Mouse (Mus musculus): ENCODE measurements at regions not wholly inside any gene's neighbourhood (a gene's known extent, or its start where the extent isn't known, plus 50 kb on each side); places are given as distances from the start of the nearest gene placed in this dataset.
A peak's percentile ranks its signal among the peaks of the same experiment; 100 is the strongest.

- ATAC-seq (replicated peaks; ENCODE audit: insufficient number of reproducible peaks, low FRiP score, low TSS enrichment, low read depth) (no peak), DNase-seq (ENCODE audit: low spot score) (no peak)
- no peaks in the 10 kb centered on the region for H3K27me3 ChIP-seq (ENCODE audit: control insufficient read depth, insufficient read depth, low read length)
- no peaks in the 10 kb centered on the region for H3K9me3 ChIP-seq (replicated peaks; ENCODE audit: control insufficient read depth, low read length)
- no peak overlapping the region for H3K9ac ChIP-seq (replicated peaks; ENCODE audit: low read length)
- no peaks in the 10 kb centered on the region for H3K4me1 ChIP-seq (ENCODE audit: control insufficient read depth, insufficient read depth, low read length)
- no peak overlapping the region for H3K4me2 ChIP-seq (ENCODE audit: low read depth, low read length)
- no peaks in the 10 kb centered on the region for H3K36me3 ChIP-seq (replicated peaks; ENCODE audit: control insufficient read depth, insufficient read depth, low read depth, low read length)
- H3K27ac ChIP-seq (replicated peaks; ENCODE audit: low read depth, low read length) = no peak overlapping the region
- 70% methylated on average over 4 of the region's 4 CpGs for WGBS
- H3K4me3 ChIP-seq (ENCODE audit: low read depth, low read length) = no peak overlapping the region
These were observed 518.3 kb upstream of the Nr2f1 start for GRCm38 (mm10) chr13:78717686-78718431.

DNA sequence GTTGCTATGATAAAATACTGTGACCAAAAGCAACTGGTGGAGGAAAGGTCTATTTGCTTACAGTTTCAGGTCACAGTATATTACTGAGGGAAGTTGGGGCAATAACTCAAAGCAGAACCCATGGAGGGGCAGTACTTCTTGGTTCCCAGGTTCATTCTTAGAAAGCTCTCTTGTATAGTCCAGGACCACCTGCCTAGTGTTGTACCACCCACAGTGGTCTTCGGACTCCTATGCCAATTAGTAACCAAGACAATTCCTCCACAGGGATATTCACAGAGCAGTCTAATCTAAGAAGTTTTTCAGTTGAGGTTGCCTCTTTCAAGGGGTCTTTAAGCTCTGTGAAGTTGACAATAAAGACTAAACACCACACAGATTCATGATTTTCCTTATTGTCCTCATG is 517.6 kb upstream of the Nr2f1 start:
- Histone ChIP-seq H3K4me1 (ENCODE audit: control insufficient read depth, insufficient read depth, low read length) (no peaks in the 10 kb centered on the region), H3K9me3 (replicated peaks; ENCODE audit: control insufficient read depth, low read length) (no peaks in the 10 kb centered on the region), H3K4me2 (ENCODE audit: low read depth, low read length) (no peak overlapping the region), H3K36me3 (replicated peaks; ENCODE audit: control insufficient read depth, insufficient read depth, low read depth, low read length) (no peaks in the 10 kb centered on the region), H3K9ac (replicated peaks; ENCODE audit: low read length) (no peak overlapping the region), H3K27me3 (ENCODE audit: control insufficient read depth, insufficient read depth, low read length) (no peaks in the 10 kb centered on the region), H3K27ac (replicated peaks; ENCODE audit: low read depth, low read length) (no peak overlapping the region), H3K4me3 (ENCODE audit: low read depth, low read length) (no peak overlapping the region)
- ATAC-seq (replicated peaks; ENCODE audit: insufficient number of reproducible peaks, low FRiP score, low TSS enrichment, low read depth) = no peak
- 76% methylated on average over 1 of the region's 1 CpGs for WGBS
- DNase-seq (ENCODE audit: low spot score) = peak; percentile 3

- H3K27ac ChIP-seq (replicated peaks; ENCODE audit: low read depth, low read length) = no peak overlapping the region
- no peak for ATAC-seq (replicated peaks; ENCODE audit: insufficient number of reproducible peaks, low FRiP score, low TSS enrichment, low read depth)
- H3K4me1 ChIP-seq (ENCODE audit: control insufficient read depth, insufficient read depth, low read length) = no peaks in the 10 kb centered on the region
- DNase-seq (ENCODE audit: low spot score) = no peak
- no peak overlapping the region for H3K4me3 ChIP-seq (ENCODE audit: low read depth, low read length)
- no peaks in the 10 kb centered on the region for H3K9me3 ChIP-seq (replicated peaks; ENCODE audit: control insufficient read depth, low read length)
- H3K36me3 ChIP-seq (replicated peaks; ENCODE audit: control insufficient read depth, insufficient read depth, low read depth, low read length) = no peaks in the 10 kb centered on the region
- no peak overlapping the region for H3K9ac ChIP-seq (replicated peaks; ENCODE audit: low read length)
- WGBS = 92% methylated on average over 1 of the region's 1 CpGs
- H3K4me2 ChIP-seq (ENCODE audit: low read depth, low read length) = no peak overlapping the region
- H3K27me3 ChIP-seq (ENCODE audit: control insufficient read depth, insufficient read depth, low read length) = no peaks in the 10 kb centered on the region
These were observed 505.1 kb upstream of the Nr2f1 start for GRCm38 (mm10) chr13:78704693-78705092.

GRCm38 (mm10) chr13:78697814-78698519 is 498.4 kb upstream of the Nr2f1 start:
- no peaks in the 10 kb centered on the region for H3K9me3 ChIP-seq (replicated peaks; ENCODE audit: control insufficient read depth, low read length)
- no peak overlapping the region for H3K4me2 ChIP-seq (ENCODE audit: low read depth, low read length)
- no peak overlapping the region for H3K27ac ChIP-seq (replicated peaks; ENCODE audit: low read depth, low read length)
- no peaks in the 10 kb centered on the region for H3K4me1 ChIP-seq (ENCODE audit: control insufficient read depth, insufficient read depth, low read length)
- ATAC-seq (replicated peaks; ENCODE audit: insufficient number of reproducible peaks, low FRiP score, low TSS enrichment, low read depth) (peak; percentile 75; the same call in 1 of the 2 replicates), DNase-seq (ENCODE audit: low spot score) (no peak)
- H3K9ac ChIP-seq (replicated peaks; ENCODE audit: low read length) = no peak overlapping the region
- no peaks in the 10 kb centered on the region for H3K27me3 ChIP-seq (ENCODE audit: control insufficient read depth, insufficient read depth, low read length)
- 39% methylated on average over 3 of the region's 3 CpGs for WGBS
- H3K36me3 ChIP-seq (replicated peaks; ENCODE audit: control insufficient read depth, insufficient read depth, low read depth, low read length) = no peaks in the 10 kb centered on the region
- no peak overlapping the region for H3K4me3 ChIP-seq (ENCODE audit: low read depth, low read length)

- Histone ChIP-seq H3K4me1 (ENCODE audit: control insufficient read depth, insufficient read depth, low read length) (no peaks in the 10 kb centered on the region), H3K4me3 (ENCODE audit: low read depth, low read length) (no peak overlapping the region), H3K9ac (replicated peaks; ENCODE audit: low read length) (no peak overlapping the region), H3K9me3 (replicated peaks; ENCODE audit: control insufficient read depth, low read length) (no peaks in the 10 kb centered on the region), H3K4me2 (ENCODE audit: low read depth, low read length) (no peak overlapping the region), H3K36me3 (replicated peaks; ENCODE audit: control insufficient read depth, insufficient read depth, low read depth, low read length) (no peaks in the 10 kb centered on the region), H3K27ac (replicated peaks; ENCODE audit: low read depth, low read length) (no peak overlapping the region), H3K27me3 (ENCODE audit: control insufficient read depth, insufficient read depth, low read length) (no peaks in the 10 kb centered on the region)
- ATAC-seq (replicated peaks; ENCODE audit: insufficient number of reproducible peaks, low FRiP score, low TSS enrichment, low read depth) (0 out of 2 replicates have a peak, but pooled peaks have one; percentile 29), DNase-seq (ENCODE audit: low spot score) (peak; percentile 25)
- 42% methylated on average over 4 of the region's 4 CpGs for WGBS
These were observed 479.8 kb upstream of the Nr2f1 start for GRCm38 (mm10) chr13:78679255-78679895.

- ATAC-seq (replicated peaks; ENCODE audit: insufficient number of reproducible peaks, low FRiP score, low TSS enrichment, low read depth) (no peak), DNase-seq (ENCODE audit: low spot score) (no peak)
These were observed 478.7 kb upstream of the Nr2f1 start for GRCm38 (mm10) chr13:78678241-78678640.

GRCm38 (mm10) chr13:78658285-78658684 is 458.7 kb upstream of the Nr2f1 start:
- no peak overlapping the region for H3K9ac ChIP-seq (replicated peaks; ENCODE audit: low read length)
- 90% methylated on average over 7 of the region's 7 CpGs for WGBS
- H3K4me3 ChIP-seq (ENCODE audit: low read depth, low read length) = no peak overlapping the region
- H3K27me3 ChIP-seq (ENCODE audit: control insufficient read depth, insufficient read depth, low read length) = no peaks in the 10 kb centered on the region
- H3K36me3 ChIP-seq (replicated peaks; ENCODE audit: control insufficient read depth, insufficient read depth, low read depth, low read length) = no peaks in the 10 kb centered on the region
- no peaks in the 10 kb centered on the region for H3K9me3 ChIP-seq (replicated peaks; ENCODE audit: control insufficient read depth, low read length)
- DNase-seq (ENCODE audit: low spot score) = no peak
- H3K27ac ChIP-seq (replicated peaks; ENCODE audit: low read depth, low read length) = no peak overlapping the region
- no peak for ATAC-seq (replicated peaks; ENCODE audit: insufficient number of reproducible peaks, low FRiP score, low TSS enrichment, low read depth)
- H3K4me1 ChIP-seq (ENCODE audit: control insufficient read depth, insufficient read depth, low read length) = no peaks in the 10 kb centered on the region
- H3K4me2 ChIP-seq (ENCODE audit: low read depth, low read length) = no peak overlapping the region

More at GRCm38 (mm10) chr13:78678241-78678640, 478.7 kb upstream of the Nr2f1 start:
- Histone ChIP-seq H3K4me1 (ENCODE audit: control insufficient read depth, insufficient read depth, low read length) (no peaks in the 10 kb centered on the region), H3K36me3 (replicated peaks; ENCODE audit: control insufficient read depth, insufficient read depth, low read depth, low read length) (no peaks in the 10 kb centered on the region), H3K4me3 (ENCODE audit: low read depth, low read length) (no peak overlapping the region), H3K27me3 (ENCODE audit: control insufficient read depth, insufficient read depth, low read length) (no peaks in the 10 kb centered on the region), H3K9me3 (replicated peaks; ENCODE audit: control insufficient read depth, low read length) (no peaks in the 10 kb centered on the region), H3K4me2 (ENCODE audit: low read depth, low read length) (no peak overlapping the region), H3K9ac (replicated peaks; ENCODE audit: low read length) (no peak overlapping the region), H3K27ac (replicated peaks; ENCODE audit: low read depth, low read length) (no peak overlapping the region)
- WGBS = 52% methylated on average over 7 of the region's 7 CpGs

DNA sequence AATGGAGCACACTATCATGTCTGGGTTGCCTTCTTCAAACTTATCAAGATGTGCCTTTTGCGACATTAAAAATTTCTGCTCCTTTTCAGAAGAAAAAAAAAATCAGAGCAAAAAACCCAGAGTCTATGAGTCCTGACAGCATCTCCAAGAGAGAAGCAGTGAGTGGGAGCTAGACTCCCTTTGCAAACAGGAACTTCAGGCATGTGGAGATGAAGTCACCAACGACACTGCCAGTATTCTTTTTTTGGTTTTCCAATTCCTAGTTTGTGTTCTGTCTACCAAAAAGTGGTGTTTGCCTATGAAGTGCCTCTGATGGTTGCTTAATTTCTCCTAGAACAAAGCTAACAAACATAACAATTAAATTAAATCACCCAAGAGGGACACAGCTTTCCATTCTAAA is 457.2 kb upstream of the Nr2f1 start:
- Histone ChIP-seq H3K4me2 (ENCODE audit: low read depth, low read length) (no peak overlapping the region), H3K4me1 (ENCODE audit: control insufficient read depth, insufficient read depth, low read length) (no peaks in the 10 kb centered on the region), H3K27ac (replicated peaks; ENCODE audit: low read depth, low read length) (no peak overlapping the region), H3K9ac (replicated peaks; ENCODE audit: low read length) (no peak overlapping the region), H3K27me3 (ENCODE audit: control insufficient read depth, insufficient read depth, low read length) (no peaks in the 10 kb centered on the region), H3K36me3 (replicated peaks; ENCODE audit: control insufficient read depth, insufficient read depth, low read depth, low read length) (no peaks in the 10 kb centered on the region), H3K9me3 (replicated peaks; ENCODE audit: control insufficient read depth, low read length) (no peaks in the 10 kb centered on the region), H3K4me3 (ENCODE audit: low read depth, low read length) (no peak overlapping the region)
- ATAC-seq (replicated peaks; ENCODE audit: insufficient number of reproducible peaks, low FRiP score, low TSS enrichment, low read depth) = no peak
- WGBS = 82% methylated on average over 2 of the region's 2 CpGs
- no peak for DNase-seq (ENCODE audit: low spot score)
